Mouse (Mus musculus): ENCODE data around the gene Igf2bp3.

GRCm38 (mm10) chr6:49174616-49175015 lies 40.1 kb downstream of the Igf2bp3 start:
- TF ChIP-seq CTCF (IDR thresholded peaks at IDR 0.05; ENCODE audit: low read depth, low read length) (no peak), POLR2A (IDR thresholded peaks at IDR 0.05; ENCODE audit: insufficient read depth, low read length) (no peak)
